In genomic region chr3:57386423-57386822, GRCm38 (mm10) we compare ENCODE assay signal across 24 mouse cellular contexts. TPM values are rescaled to one million over a fixed set of nuclear protein-coding genes. Genes with fewer than 3 reads are reported as not detected.
"Had no signal": no experiment of that assay in that cellular context is flagged by ENCODE, and none has a peak within 500 bp of the region (broad histone marks: within the 10 kb centered on the region; RNA-seq: fewer than 3 reads in every experiment).

No protein-coding gene starts in this region.

- H3K4me3 ChIP-seq: lung, embryonic 15.5 days; midbrain, embryonic 10.5 days; midbrain, embryonic 12.5 days; myocyte; neural tube, embryonic 13.5 days; neural tube, embryonic 15.5 days had no signal

- H3K9ac ChIP-seq: liver, embryonic 15.5 days; lung, embryonic 15.5 days; midbrain, embryonic 12.5 days; neural tube, embryonic 13.5 days; neural tube, embryonic 15.5 days had no signal

- H3K27me3 ChIP-seq: liver, embryonic 15.5 days; lung, embryonic 15.5 days; midbrain, embryonic 12.5 days; neural tube, embryonic 13.5 days; neural tube, embryonic 15.5 days had no signal

- H3K4me2 ChIP-seq: lung, embryonic 15.5 days; midbrain, embryonic 12.5 days; neural tube, embryonic 13.5 days; neural tube, embryonic 15.5 days had no signal

- DNase-seq: lung, adult 2 months; lung, postnatal 14 days; lung, postnatal 36 days; midbrain, embryonic 14.5 days; retina, postnatal 1 day; right cerebral cortex, adult 18-20 months; right cerebral cortex, postnatal 25 days; right cerebral cortex, postnatal 4 days; spleen, adult 18-20 months; thymus, adult 18-20 months; thymus, postnatal 14 days; thymus, postnatal 36 days had no signal

- H3K4me1 ChIP-seq: liver, embryonic 15.5 days; lung, embryonic 15.5 days; midbrain, embryonic 10.5 days; midbrain, embryonic 12.5 days; neural tube, embryonic 13.5 days; neural tube, embryonic 15.5 days had no signal

- H3K27ac ChIP-seq: lung, embryonic 15.5 days; midbrain, embryonic 10.5 days; midbrain, embryonic 12.5 days; neural tube, embryonic 13.5 days; neural tube, embryonic 15.5 days had no signal

- ATAC-seq: lung, postnatal 0 days; midbrain, embryonic 16.5 days had no signal

- H3K36me3 ChIP-seq: liver, embryonic 15.5 days; lung, embryonic 15.5 days; midbrain, embryonic 10.5 days; midbrain, embryonic 12.5 days; neural tube, embryonic 13.5 days; neural tube, embryonic 15.5 days had no signal

- H3K9me3 ChIP-seq: liver, embryonic 15.5 days; lung, embryonic 15.5 days; midbrain, embryonic 10.5 days; midbrain, embryonic 12.5 days; neural tube, embryonic 13.5 days; neural tube, embryonic 15.5 days had no signal

RNA-seq across cellular contexts. Expression of gene Tm4sf4, which starts 38.7 kb away (rescaled TPM):
- total RNA-seq: megakaryocyte, adult 5-6 weeks; megakaryocyte-erythroid progenitor cell, adult 5-6 weeks had no signal
- polyA plus RNA-seq: midbrain, embryonic 10.5 days; midbrain, embryonic 12.5 days; midbrain, embryonic 16.5 days; thymus, postnatal 0 days had no signal
